Mouse (Mus musculus) lung, adult 2 months (tissue): ENCODE measurements around the gene Mtmr14.

Experiments used
- CTCF ChIP-seq: fragments of 200-500 bp; IDR thresholded peaks from 2 replicates; pipeline ENCODE4 v1.5.1; 2011; ENCODE audit warnings: mild to moderate bottlenecking, low read length, control low read depth; ENCODE audit not compliant: insufficient read depth
- POLR2A ChIP-seq: fragments of 200-500 bp; IDR thresholded peaks from 2 replicates; pipeline ENCODE4 v1.6.1; 2011; ENCODE audit warnings: low read depth, mild to moderate bottlenecking, control low read depth, low read length, borderline replicate concordance; ENCODE audit errors: extremely low read depth

- TF ChIP-seq CTCF, result no peak
- TF ChIP-seq POLR2A, result no peak
Measured at GRCm38 (mm10) chr6:113290346-113290745, 52.7 kb downstream of the Mtmr14 start.
